Mouse (Mus musculus) forebrain, embryonic 16.5 days (tissue): ENCODE measurements at regions not wholly inside any gene's neighbourhood (a gene's known extent, or its start where the extent isn't known, plus 50 kb on each side); places are given as distances from the start of the nearest gene placed in this dataset.

ENCODE experiments used
- ATAC-seq: fragments of 200-750 bp; cut with Nextera tagmentation; 2 replicates; pipeline ENCODE4 v1.8.0; 2017; ENCODE audit warnings: mild to moderate bottlenecking, moderate library complexity
- H3K27ac ChIP-seq: fragments of 300-500 bp; sonication (generic); 2 replicates; pipeline ENCODE4 v1.5.1; 2014; ENCODE audit warnings: low read length, control low read depth
- H3K27me3 ChIP-seq: fragments of 300-500 bp; sonication (generic); replicated peaks from 2 replicates; pipeline ENCODE4 v1.6.1; 2014; ENCODE audit warnings: low read length; ENCODE audit not compliant: control insufficient read depth, insufficient read depth
- H3K36me3 ChIP-seq: fragments of 300-500 bp; sonication (generic); 2 replicates; pipeline ENCODE4 v1.6.1; 2014; ENCODE audit not compliant: control insufficient read depth, insufficient read depth
- H3K4me1 ChIP-seq: fragments of 300-500 bp; sonication (generic); replicated peaks from 2 replicates; pipeline ENCODE4 v1.6.1; 2014; ENCODE audit warnings: low read length; ENCODE audit not compliant: control insufficient read depth, insufficient read depth
- H3K4me2 ChIP-seq: fragments of 300-500 bp; sonication (generic); 2 replicates; pipeline ENCODE4 v1.6.1; 2014; ENCODE audit warnings: mild to moderate bottlenecking, low read length, control low read depth
- H3K4me3 ChIP-seq: fragments of 300-500 bp; sonication (generic); replicated peaks from 2 replicates; pipeline ENCODE4 v1.5.1; 2014; ENCODE audit warnings: mild to moderate bottlenecking, low read length, control low read depth
- H3K9ac ChIP-seq: fragments of 300-500 bp; sonication (generic); replicated peaks from 2 replicates; pipeline ENCODE4 v1.6.1; 2014; ENCODE audit warnings: low read depth, low read length, control low read depth
- H3K9me3 ChIP-seq: fragments of 300-500 bp; sonication (generic); 2 replicates; pipeline ENCODE4 v1.6.1; 2016; ENCODE audit warnings: low read length; ENCODE audit not compliant: control insufficient read depth
- WGBS: fragments of 180-500 bp; shearing (Covaris S2); extraction: QIAGEN DNeasy Blood & Tissue Kit; methylation state at CpG from one replicate; pipeline ENCODE4 v1.1.7; 2014; 5-methylcytosine and 5-hydroxymethylcytosine counted together

GRCm38 (mm10) chrX:11814861-11815260 lies 345.3 kb downstream of the Bcor start:
- Histone ChIP-seq H3K4me3 (no peak overlapping the region), H3K4me2 (no peak overlapping the region), H3K36me3 (no peaks in the 10 kb centered on the region), H3K4me1 (peaks cover 2% of the 10 kb centered on the region; the same call in 1 of the 2 replicates), H3K9me3 (no peaks in the 10 kb centered on the region), H3K27me3 (no peaks in the 10 kb centered on the region), H3K27ac (no peak overlapping the region), H3K9ac (no peak overlapping the region)
- peak; percentile 55; the same call in 1 of the 2 replicates for ATAC-seq
- 34% methylated on average over 9 of the region's 9 CpGs for WGBS

GRCm38 (mm10) chrX:11815864-11816263 lies 344.3 kb downstream of the Bcor start:
- Histone ChIP-seq H3K4me1 (peaks cover 2% of the 10 kb centered on the region; the same call in 1 of the 2 replicates), H3K4me2 (no peak overlapping the region), H3K36me3 (no peaks in the 10 kb centered on the region), H3K9ac (no peak overlapping the region), H3K9me3 (no peaks in the 10 kb centered on the region), H3K27ac (no peak overlapping the region), H3K4me3 (no peak overlapping the region), H3K27me3 (no peaks in the 10 kb centered on the region)
- 91% methylated on average over 4 of the region's 4 CpGs for WGBS
- no peak for ATAC-seq

- H3K9me3 ChIP-seq, result no peaks in the 10 kb centered on the region
- no peak overlapping the region for H3K27ac ChIP-seq
- H3K27me3 ChIP-seq, result no peaks in the 10 kb centered on the region
- peaks cover 16% of the 10 kb centered on the region for H3K4me1 ChIP-seq
- H3K4me3 ChIP-seq, result no peak overlapping the region
- 94% methylated on average over 3 of the region's 3 CpGs for WGBS
- H3K36me3 ChIP-seq, result no peaks in the 10 kb centered on the region
- H3K4me2 ChIP-seq, result no peak overlapping the region
- no peak for ATAC-seq
- H3K9ac ChIP-seq, result no peak overlapping the region
Observed at GRCm38 (mm10) chrX:11818634-11819033, 341.5 kb downstream of the Bcor start.

GRCm38 (mm10) chrX:11821165-11821564 lies 339.0 kb downstream of the Bcor start:
- no peaks in the 10 kb centered on the region for H3K27me3 ChIP-seq
- no peaks in the 10 kb centered on the region for H3K36me3 ChIP-seq
- WGBS, result 75% methylated on average over 2 of the region's 2 CpGs
- H3K9me3 ChIP-seq, result no peaks in the 10 kb centered on the region
- peaks cover 14% of the 10 kb centered on the region for H3K4me1 ChIP-seq
- H3K27ac ChIP-seq, result no peak overlapping the region
- no peak overlapping the region for H3K4me3 ChIP-seq
- no peak for ATAC-seq
- H3K9ac ChIP-seq, result no peak overlapping the region
- no peak overlapping the region for H3K4me2 ChIP-seq

GRCm38 (mm10) chrX:11821880-11822768 lies 338.0 kb downstream of the Bcor start:
- Histone ChIP-seq H3K4me2 (no peak overlapping the region), H3K36me3 (no peaks in the 10 kb centered on the region), H3K27me3 (no peaks in the 10 kb centered on the region), H3K27ac (no peak overlapping the region), H3K9me3 (no peaks in the 10 kb centered on the region), H3K4me3 (no peak overlapping the region), H3K9ac (no peak overlapping the region), H3K4me1 (peaks cover 20% of the 10 kb centered on the region)
- ATAC-seq, result peak; percentile 86
- 29% methylated on average over 16 of the region's 16 CpGs for WGBS

GRCm38 (mm10) chrX:11825948-11826347 lies 334.2 kb downstream of the Bcor start:
- Histone ChIP-seq H3K4me1 (peaks cover 20% of the 10 kb centered on the region), H3K9ac (no peak overlapping the region), H3K4me3 (no peak overlapping the region), H3K9me3 (no peaks in the 10 kb centered on the region), H3K27ac (no peak overlapping the region), H3K4me2 (no peak overlapping the region), H3K36me3 (no peaks in the 10 kb centered on the region), H3K27me3 (no peaks in the 10 kb centered on the region; the same call in 1 of the 2 replicates)
- 78% methylated on average over 1 of the region's 1 CpGs for WGBS
- ATAC-seq, result no peak

GRCm38 (mm10) chrX:11826737-11827408 lies 333.3 kb downstream of the Bcor start:
- Histone ChIP-seq H3K4me2 (peak overlapping the region; percentile 37), H3K4me1 (peaks cover 14% of the 10 kb centered on the region), H3K9ac (no peak overlapping the region), H3K9me3 (no peaks in the 10 kb centered on the region), H3K36me3 (no peaks in the 10 kb centered on the region), H3K27ac (no peak overlapping the region), H3K4me3 (no peak overlapping the region), H3K27me3 (no peaks in the 10 kb centered on the region; the same call in 1 of the 2 replicates)
- 23% methylated on average over 20 of the region's 20 CpGs for WGBS
- peak; percentile 48 for ATAC-seq

- Histone ChIP-seq H3K36me3 (no peaks in the 10 kb centered on the region), H3K4me2 (no peak overlapping the region), H3K27ac (no peak overlapping the region), H3K9ac (no peak overlapping the region), H3K27me3 (no peaks in the 10 kb centered on the region; the same call in 1 of the 2 replicates), H3K9me3 (no peaks in the 10 kb centered on the region), H3K4me3 (no peak overlapping the region), H3K4me1 (peaks cover 6% of the 10 kb centered on the region; the same call in 1 of the 2 replicates)
- ATAC-seq, result no peak
- 72% methylated on average over 12 of the region's 12 CpGs for WGBS
Observed at GRCm38 (mm10) chrX:11829411-11830002, 330.6 kb downstream of the Bcor start.

GRCm38 (mm10) chrX:11837566-11837965 lies 322.6 kb downstream of the Bcor start:
- Histone ChIP-seq H3K36me3 (no peaks in the 10 kb centered on the region), H3K9me3 (no peaks in the 10 kb centered on the region), H3K4me1 (no peaks in the 10 kb centered on the region), H3K27ac (no peak overlapping the region), H3K9ac (no peak overlapping the region), H3K27me3 (no peaks in the 10 kb centered on the region), H3K4me3 (no peak overlapping the region), H3K4me2 (no peak overlapping the region)
- 75% methylated on average over 5 of the region's 5 CpGs for WGBS
- ATAC-seq, result no peak
